Mouse (Mus musculus) embryonic facial prominence, embryonic 11.5 days (tissue): ENCODE data around the gene Tnfrsf11a. TPM values are rescaled to one million over a fixed set of nuclear protein-coding genes. Genes with fewer than 3 reads are reported as not detected.

ENCODE experiments used
- ATAC-seq: fragments of 200-750 bp; cut with Nextera tagmentation; replicated peaks from 2 replicates; pipeline ENCODE4 v1.8.0; 2017; ENCODE audit warnings: low read depth; ENCODE audit not compliant: insufficient number of reproducible peaks, low FRiP score, low TSS enrichment
- DNase-seq: peaks from one replicate; pipeline ENCODE4 v3.0.0-alpha.2; 2015; ENCODE audit warnings: low spot score
- H3K27ac ChIP-seq: fragments of 300-500 bp; sonication (generic); replicated peaks from 2 replicates; pipeline ENCODE4 v1.5.1; 2014; ENCODE audit warnings: mild to moderate bottlenecking, low read depth, low read length, control low read depth
- H3K27me3 ChIP-seq: fragments of 300-500 bp; sonication (generic); 2 replicates; pipeline ENCODE4 v1.6.1; 2014; ENCODE audit warnings: mild to moderate bottlenecking, low read length, moderate library complexity, mixed read lengths; ENCODE audit not compliant: control insufficient read depth, insufficient read depth
- H3K36me3 ChIP-seq: fragments of 300-500 bp; sonication (generic); replicated peaks from 2 replicates; pipeline ENCODE4 v1.6.1; 2014; ENCODE audit warnings: low read depth, mild to moderate bottlenecking, low read length, moderate library complexity, mixed read lengths; ENCODE audit not compliant: control insufficient read depth, insufficient read depth
- H3K4me1 ChIP-seq: fragments of 300-500 bp; sonication (generic); 2 replicates; pipeline ENCODE4 v1.6.1; 2014; ENCODE audit warnings: low read length, mixed read lengths; ENCODE audit not compliant: control insufficient read depth, insufficient read depth
- H3K4me2 ChIP-seq: fragments of 300-500 bp; sonication (generic); 2 replicates; pipeline ENCODE4 v1.6.1; 2014; ENCODE audit warnings: low read depth, mild to moderate bottlenecking, control low read depth, low read length, moderate library complexity
- H3K4me3 ChIP-seq: fragments of 300-500 bp; sonication (generic); 2 replicates; pipeline ENCODE4 v1.5.1; 2014; ENCODE audit warnings: low read depth, low read length, control low read depth
- H3K9ac ChIP-seq: fragments of 300-500 bp; sonication (generic); replicated peaks from 2 replicates; pipeline ENCODE4 v1.6.1; 2014; ENCODE audit warnings: mild to moderate bottlenecking, control low read depth, low read length
- H3K9me3 ChIP-seq: fragments of 300-500 bp; sonication (generic); replicated peaks from 2 replicates; pipeline ENCODE4 v1.6.1; 2016; ENCODE audit warnings: mild to moderate bottlenecking, low read length, inconsistent platforms, mixed read lengths; ENCODE audit not compliant: control insufficient read depth
- WGBS: fragments of 180-500 bp; shearing (Covaris S2); extraction: QIAGEN DNeasy Blood & Tissue Kit; methylation state at CpG from one replicate; pipeline ENCODE4 v1.1.7; 2014; 5-methylcytosine and 5-hydroxymethylcytosine counted together
- polyA plus RNA-seq: library from polyadenylated mRNA; unstranded; fragments of >200 nt; fragmentation: Nextera tagmentation; extraction: Ambion mirVana; gene quantifications from 2 replicates; pipeline ENCODE4 v1.2.1, GENCODE M21; 2014

Gene Tnfrsf11a
- 0.38 and 0.46 TPM in 2 replicates for polyA plus RNA-seq

- Histone ChIP-seq H3K4me1 (no peaks in the 10 kb centered on the region), H3K9ac (peak within 1 kb of the TSS; percentile 53), H3K27me3 (peaks cover 17% of the 10 kb centered on the region), H3K27ac (no peak within 1 kb of the TSS), H3K36me3 (no peaks in the 10 kb centered on the region), H3K4me3 (peak within 1 kb of the TSS; percentile 59), H3K9me3 (no peaks in the 10 kb centered on the region), H3K4me2 (peak within 1 kb of the TSS; percentile 97)
- 3% methylated on average over 72 of the region's 77 CpGs for WGBS
- ATAC-seq (peak; percentile 77), DNase-seq (peak; percentile 50)
These were observed at the start of gene Tnfrsf11a for GRCm38 (mm10) chr1:105780457-105781364. TSS of gene Tnfrsf11a (plus strand) at chr1:105780718.

DNA sequence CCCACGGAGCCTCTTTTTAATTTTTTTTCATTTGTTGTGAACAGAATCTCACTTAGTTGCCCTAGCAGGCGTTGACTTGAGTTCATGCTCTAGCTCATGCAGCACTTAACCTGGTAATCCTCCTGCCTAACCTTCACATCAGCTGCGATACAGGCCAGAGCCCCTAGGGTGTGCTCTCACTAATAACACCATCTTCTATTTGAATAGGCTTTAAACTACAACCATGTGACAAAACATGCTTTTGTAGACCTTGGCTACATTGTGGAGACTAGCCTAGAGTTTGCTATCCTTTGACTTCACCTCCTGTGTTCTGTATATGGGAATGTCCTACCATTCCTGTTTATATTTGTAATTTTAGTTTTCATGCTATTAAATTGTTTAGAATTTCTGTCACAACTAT lies 45.2 kb upstream of the Tnfrsf11a start:
- Histone ChIP-seq H3K27me3 (no peaks in the 10 kb centered on the region), H3K4me1 (no peaks in the 10 kb centered on the region), H3K4me3 (no peak overlapping the region), H3K36me3 (no peaks in the 10 kb centered on the region), H3K9ac (no peak overlapping the region), H3K9me3 (no peaks in the 10 kb centered on the region), H3K27ac (no peak overlapping the region), H3K4me2 (no peak overlapping the region)
- DNase-seq (peak; percentile 6), ATAC-seq (no peak)
- 76% methylated on average over 3 of the region's 3 CpGs for WGBS

- H3K9ac ChIP-seq = no peak overlapping the region
- no peaks in the 10 kb centered on the region for H3K27me3 ChIP-seq
- no peaks in the 10 kb centered on the region for H3K9me3 ChIP-seq
- no peak overlapping the region for H3K4me3 ChIP-seq
- no peak overlapping the region for H3K27ac ChIP-seq
- 82% methylated on average over 6 of the region's 6 CpGs for WGBS
- no peak for DNase-seq
- H3K4me1 ChIP-seq = no peaks in the 10 kb centered on the region
- ATAC-seq = no peak
- no peak overlapping the region for H3K4me2 ChIP-seq
- H3K36me3 ChIP-seq = no peaks in the 10 kb centered on the region
These were observed 42.2 kb upstream of the Tnfrsf11a start for GRCm38 (mm10) chr1:105738334-105738733.

GRCm38 (mm10) chr1:105739493-105739892 lies 41.0 kb upstream of the Tnfrsf11a start:
- ATAC-seq (no peak), DNase-seq (no peak)
- no peak overlapping the region for H3K9ac ChIP-seq
- no peak overlapping the region for H3K4me2 ChIP-seq
- no peak overlapping the region for H3K27ac ChIP-seq
- no peaks in the 10 kb centered on the region for H3K4me1 ChIP-seq
- no peak overlapping the region for H3K4me3 ChIP-seq
- H3K36me3 ChIP-seq = no peaks in the 10 kb centered on the region
- H3K9me3 ChIP-seq = no peaks in the 10 kb centered on the region
- no peaks in the 10 kb centered on the region for H3K27me3 ChIP-seq

- H3K9me3 ChIP-seq = no peaks in the 10 kb centered on the region
- no peaks in the 10 kb centered on the region for H3K36me3 ChIP-seq
- 87% methylated on average over 1 of the region's 1 CpGs for WGBS
- H3K4me3 ChIP-seq = no peak overlapping the region
- H3K27me3 ChIP-seq = no peaks in the 10 kb centered on the region
- no peak for ATAC-seq
- no peak for DNase-seq
- H3K9ac ChIP-seq = no peak overlapping the region
- H3K27ac ChIP-seq = no peak overlapping the region
- no peak overlapping the region for H3K4me2 ChIP-seq
- no peaks in the 10 kb centered on the region for H3K4me1 ChIP-seq
These were observed 38.0 kb upstream of the Tnfrsf11a start for GRCm38 (mm10) chr1:105742481-105742880.

DNA sequence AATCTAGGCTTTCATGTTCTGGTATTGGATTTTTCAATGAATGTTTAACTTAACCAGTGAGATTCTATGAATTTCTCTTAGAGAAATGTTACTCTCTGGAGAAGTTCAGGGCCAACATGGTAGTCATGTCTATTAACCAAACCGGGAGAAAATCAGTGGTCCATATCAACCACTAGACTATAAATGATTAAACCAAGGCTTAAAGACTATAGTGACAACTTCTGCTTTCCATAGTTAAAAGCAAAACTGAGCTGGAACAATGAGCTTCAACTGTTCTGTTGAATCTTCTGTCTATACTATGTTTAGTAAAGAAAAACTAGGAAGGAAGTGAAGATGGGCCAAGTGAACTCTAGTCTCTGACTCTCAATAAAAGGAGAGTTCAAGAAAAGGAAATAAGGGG lies 34.1 kb upstream of the Tnfrsf11a start:
- 82% methylated on average over 1 of the region's 1 CpGs for WGBS
- Histone ChIP-seq H3K9ac (no peak overlapping the region), H3K4me1 (no peaks in the 10 kb centered on the region), H3K4me2 (no peak overlapping the region), H3K27me3 (no peaks in the 10 kb centered on the region), H3K27ac (no peak overlapping the region), H3K9me3 (no peaks in the 10 kb centered on the region), H3K4me3 (no peak overlapping the region), H3K36me3 (no peaks in the 10 kb centered on the region)
- DNase-seq (no peak), ATAC-seq (no peak)

- DNase-seq (no peak), ATAC-seq (no peak)
- H3K27ac ChIP-seq = no peak overlapping the region
- no peaks in the 10 kb centered on the region for H3K27me3 ChIP-seq
- no peak overlapping the region for H3K9ac ChIP-seq
- 96% methylated on average over 5 of the region's 5 CpGs for WGBS
- H3K4me1 ChIP-seq = no peaks in the 10 kb centered on the region
- H3K9me3 ChIP-seq = no peaks in the 10 kb centered on the region
- H3K36me3 ChIP-seq = no peaks in the 10 kb centered on the region
- H3K4me2 ChIP-seq = no peak overlapping the region
- no peak overlapping the region for H3K4me3 ChIP-seq
These were observed 33.5 kb upstream of the Tnfrsf11a start for GRCm38 (mm10) chr1:105746858-105747596.
